Mouse (Mus musculus) kidney, adult 9 months (tissue): ENCODE data around the gene Arhgap9.

Experiments
- DNase-seq: peaks from one replicate; pipeline ENCODE4 v3.0.0; 2022

Arhgap9 gene

GRCm38 (mm10) chr10:127350594-127351284 is 29.0 kb downstream of the Arhgap9 start:
- DNase-seq: peak; percentile 83

DNA sequence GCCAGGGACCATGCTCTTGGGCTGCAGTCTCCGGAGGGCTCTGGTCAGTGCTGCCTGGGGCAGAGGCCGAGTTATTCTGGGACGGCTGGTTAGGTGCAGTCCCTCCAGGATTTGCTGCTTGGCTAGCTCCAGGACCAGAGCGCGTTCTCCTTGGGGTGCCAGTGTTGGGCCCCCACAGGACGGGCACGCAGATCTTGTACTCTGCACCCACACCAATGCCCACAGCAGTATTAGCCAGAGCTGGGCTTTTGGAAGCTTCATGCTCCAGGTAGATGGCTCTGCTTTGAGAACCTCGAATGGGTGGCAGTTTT is 29.5 kb downstream of the Arhgap9 start:
- no peak for DNase-seq

- DNase-seq: no peak
These were observed 30.0 kb downstream of the Arhgap9 start for GRCm38 (mm10) chr10:127351719-127352118.

GRCm38 (mm10) chr10:127352187-127352586 is 30.4 kb downstream of the Arhgap9 start:
- DNase-seq: no peak

DNA sequence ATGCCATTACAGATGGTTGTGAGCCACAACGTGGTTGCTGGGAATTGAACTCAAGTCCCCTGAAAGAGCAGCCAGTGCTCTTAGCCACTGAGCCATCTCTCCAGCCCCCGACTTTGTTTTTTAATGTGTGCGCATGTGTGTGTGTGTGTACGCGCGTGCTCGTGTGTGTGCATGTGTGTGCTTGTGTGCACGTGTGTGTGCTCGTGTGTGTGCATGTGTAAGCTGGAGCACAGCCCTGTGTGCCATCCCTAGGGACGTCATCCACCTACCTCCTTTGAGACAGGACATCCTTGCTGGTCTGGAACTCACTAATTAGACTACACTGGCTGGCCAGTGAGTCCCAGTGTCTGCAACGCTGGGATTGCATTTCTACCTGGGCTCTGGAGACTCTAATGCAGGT is 31.0 kb downstream of the Arhgap9 start:
- no peak for DNase-seq

DNA sequence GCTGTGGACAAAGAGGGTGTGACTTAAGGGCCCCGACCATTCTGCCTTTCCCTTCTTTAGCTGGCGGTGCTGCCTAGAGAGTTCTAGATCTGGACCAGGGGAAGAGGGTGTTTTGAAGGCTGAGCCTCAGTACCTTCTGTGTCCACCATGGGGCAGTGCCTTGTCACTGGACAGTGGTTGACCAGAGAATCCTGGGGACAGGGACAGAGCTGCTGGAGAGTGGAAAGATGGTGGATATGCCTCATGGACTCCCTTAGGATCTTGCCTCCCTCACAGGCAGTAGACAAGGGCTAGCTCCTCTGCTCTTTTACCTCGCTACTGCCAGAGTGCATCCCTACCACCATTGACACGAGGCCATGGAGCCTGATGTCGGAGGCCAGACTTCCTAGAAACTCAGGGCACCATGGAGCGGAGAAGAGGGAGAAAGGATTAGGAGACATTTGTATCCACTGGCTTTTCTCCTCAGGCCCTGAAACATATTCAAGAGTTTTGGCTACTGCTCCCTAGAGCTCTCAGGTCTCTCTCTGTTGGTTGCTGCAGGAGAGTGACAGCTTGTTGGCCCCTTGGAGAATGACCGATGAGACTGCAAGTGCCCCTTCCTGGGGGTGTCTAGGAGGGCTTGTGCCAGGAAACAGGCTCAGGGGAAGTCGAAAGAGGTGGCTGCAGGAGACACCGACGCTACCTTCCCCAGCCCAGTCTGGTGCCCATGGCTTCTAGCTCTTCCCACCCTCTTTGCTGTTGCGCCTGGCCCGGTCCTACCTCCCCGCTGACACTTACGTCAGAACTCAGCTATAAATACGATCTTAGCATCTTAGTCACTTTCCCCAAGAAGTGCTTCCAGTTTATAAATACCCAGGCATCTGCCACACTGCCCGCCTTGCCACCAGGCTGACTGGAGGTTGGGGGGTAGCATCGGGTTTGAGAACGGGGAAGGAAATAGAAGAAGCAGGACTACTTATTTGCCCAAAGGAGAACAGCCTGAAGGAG is 32.4 kb downstream of the Arhgap9 start, which contains the start of gene Inhbe:
Gene Inhbe (minus strand): TSS at position 503 of the 987 bp plus-strand sequence.
- no peak for DNase-seq

- no peak for DNase-seq
These were observed 33.6 kb downstream of the Arhgap9 start for GRCm38 (mm10) chr10:127355336-127355735.

DNA sequence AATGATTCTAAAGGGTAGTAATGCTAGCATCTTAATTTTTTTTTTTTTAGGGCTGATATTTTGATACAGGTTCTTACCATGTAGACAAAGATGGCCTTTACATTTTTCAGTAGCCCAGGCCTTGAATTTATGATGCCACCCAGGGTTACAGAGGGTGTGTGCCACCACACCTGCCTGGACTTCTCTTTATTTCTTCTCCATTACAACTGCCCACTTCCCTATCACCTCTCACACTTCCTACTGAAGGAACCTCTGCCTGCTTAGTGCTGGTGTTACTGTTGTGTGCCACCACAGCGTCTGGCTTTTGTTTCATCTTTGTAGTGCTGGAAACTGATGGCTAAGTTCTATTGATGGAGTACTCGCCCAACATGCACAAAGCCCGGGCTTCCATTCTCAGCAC is 39.0 kb downstream of the Arhgap9 start:
- no peak for DNase-seq

GRCm38 (mm10) chr10:127367116-127367515 is 45.4 kb downstream of the Arhgap9 start:
- no peak for DNase-seq

- DNase-seq: no peak
These were observed 46.5 kb downstream of the Arhgap9 start for GRCm38 (mm10) chr10:127368273-127368672.

DNA sequence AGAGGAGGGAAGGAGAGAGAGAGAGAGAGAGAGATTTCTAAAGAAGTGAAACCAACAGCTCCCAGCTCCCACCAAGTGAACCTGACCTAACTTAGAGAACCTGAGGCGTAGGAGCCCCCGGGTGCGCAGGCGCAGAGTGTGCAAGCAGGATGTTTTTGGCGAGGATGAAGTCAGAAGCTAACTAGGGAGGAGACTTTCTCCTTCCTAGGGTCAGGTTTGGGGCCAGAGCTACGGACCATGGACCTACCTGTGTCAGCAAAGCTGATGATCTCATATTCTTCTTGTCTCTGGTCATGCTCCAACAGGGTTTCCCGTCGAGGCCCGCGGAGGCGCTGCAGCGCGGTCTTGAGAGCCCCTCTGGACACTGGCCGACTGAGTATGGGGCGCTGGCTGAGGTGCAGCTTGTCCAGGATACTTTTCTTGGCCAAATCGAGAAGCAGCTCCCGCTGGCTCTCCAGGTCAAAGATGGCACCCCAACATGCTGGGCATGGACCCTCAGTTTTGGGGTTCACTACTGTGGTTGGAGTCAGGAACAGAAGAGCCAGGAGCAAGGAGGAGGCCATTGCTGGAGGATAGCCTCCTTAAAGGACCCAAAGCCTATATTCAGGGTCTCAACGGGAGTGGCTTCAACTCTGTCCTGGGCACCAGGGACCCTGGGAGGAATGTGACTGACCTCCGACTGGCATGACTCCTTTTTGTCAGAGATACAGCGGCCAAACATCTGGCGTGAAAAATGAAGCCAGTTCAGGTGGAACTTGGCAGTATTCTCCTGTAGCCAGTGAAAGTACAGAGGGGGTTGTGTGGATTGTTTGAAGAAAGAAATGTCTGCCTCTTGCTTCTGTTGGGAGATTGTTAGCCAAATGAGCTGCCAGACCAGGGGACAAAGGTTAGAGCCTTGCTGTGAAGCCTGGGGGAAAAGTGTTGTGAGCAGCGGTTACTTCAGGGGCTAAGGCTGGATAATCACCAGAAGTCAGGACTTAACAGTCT is 48.4 kb downstream of the Arhgap9 start, which contains the start of gene Inhbc:
Gene Inhbc (minus strand): TSS at position 598 of the 987 bp plus-strand sequence.
- DNase-seq: peak; percentile 38

DNA sequence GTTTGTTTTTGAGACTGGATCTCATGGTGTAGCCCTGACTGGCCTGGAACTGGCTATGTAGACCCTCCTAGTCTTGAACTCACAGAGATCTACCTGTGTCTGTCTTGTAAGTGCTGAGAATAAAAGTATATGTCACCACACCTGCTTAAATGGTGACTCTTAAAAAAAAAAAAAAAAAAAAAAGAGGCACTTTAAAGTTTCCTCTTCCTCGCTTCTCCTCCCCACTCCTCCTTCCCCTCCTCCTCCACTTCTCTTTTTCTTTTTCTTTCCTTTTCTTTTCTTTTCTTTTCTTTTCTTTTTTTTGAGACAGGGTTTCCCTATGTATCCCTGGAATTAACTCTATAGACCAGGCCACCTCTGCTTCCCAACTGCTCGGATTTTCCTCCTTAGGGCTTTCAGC is 49.3 kb downstream of the Arhgap9 start:
- DNase-seq: no peak

DNA sequence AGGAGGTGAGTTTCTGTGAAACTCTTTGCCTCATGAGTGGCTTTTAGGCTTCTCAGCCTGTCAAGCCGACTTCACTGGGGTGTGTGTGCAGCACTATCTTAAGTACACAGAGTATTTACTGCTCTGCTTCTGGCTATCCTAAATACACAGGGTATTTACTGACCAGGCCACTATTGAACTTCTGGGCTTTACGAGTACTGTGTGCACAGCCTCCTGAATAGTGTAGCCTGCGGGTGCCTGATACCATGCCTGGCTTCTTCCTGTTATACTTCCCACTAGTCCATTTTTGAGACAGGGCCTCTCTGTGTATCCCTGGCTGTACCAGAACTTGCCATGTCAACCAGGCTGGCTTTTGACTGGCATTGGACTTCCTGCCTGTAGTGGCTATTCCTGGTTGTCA is 55.9 kb downstream of the Arhgap9 start:
- DNase-seq: no peak
